Mouse (Mus musculus) embryonic facial prominence, embryonic 11.5 days (tissue): ENCODE results near the gene Cabin1. TPM values are rescaled to one million over a fixed set of nuclear protein-coding genes. Genes with fewer than 3 reads are reported as not detected.

Source experiments
- ATAC-seq: fragments of 200-750 bp; cut with Nextera tagmentation; replicated peaks from 2 replicates; pipeline ENCODE4 v1.8.0; 2017; ENCODE audit warnings: low read depth; ENCODE audit not compliant: insufficient number of reproducible peaks, low FRiP score, low TSS enrichment
- DNase-seq: peaks from one replicate; pipeline ENCODE4 v3.0.0-alpha.2; 2015; ENCODE audit warnings: low spot score
- H3K27ac ChIP-seq: fragments of 300-500 bp; sonication (generic); replicated peaks from 2 replicates; pipeline ENCODE4 v1.5.1; 2014; ENCODE audit warnings: mild to moderate bottlenecking, low read depth, low read length, control low read depth
- H3K27me3 ChIP-seq: fragments of 300-500 bp; sonication (generic); 2 replicates; pipeline ENCODE4 v1.6.1; 2014; ENCODE audit warnings: mild to moderate bottlenecking, low read length, moderate library complexity, mixed read lengths; ENCODE audit not compliant: control insufficient read depth, insufficient read depth
- H3K36me3 ChIP-seq: fragments of 300-500 bp; sonication (generic); replicated peaks from 2 replicates; pipeline ENCODE4 v1.6.1; 2014; ENCODE audit warnings: low read depth, mild to moderate bottlenecking, low read length, moderate library complexity, mixed read lengths; ENCODE audit not compliant: control insufficient read depth, insufficient read depth
- H3K4me1 ChIP-seq: fragments of 300-500 bp; sonication (generic); 2 replicates; pipeline ENCODE4 v1.6.1; 2014; ENCODE audit warnings: low read length, mixed read lengths; ENCODE audit not compliant: control insufficient read depth, insufficient read depth
- H3K4me2 ChIP-seq: fragments of 300-500 bp; sonication (generic); 2 replicates; pipeline ENCODE4 v1.6.1; 2014; ENCODE audit warnings: low read depth, mild to moderate bottlenecking, control low read depth, low read length, moderate library complexity
- H3K4me3 ChIP-seq: fragments of 300-500 bp; sonication (generic); 2 replicates; pipeline ENCODE4 v1.5.1; 2014; ENCODE audit warnings: low read depth, low read length, control low read depth
- H3K9ac ChIP-seq: fragments of 300-500 bp; sonication (generic); replicated peaks from 2 replicates; pipeline ENCODE4 v1.6.1; 2014; ENCODE audit warnings: mild to moderate bottlenecking, control low read depth, low read length
- H3K9me3 ChIP-seq: fragments of 300-500 bp; sonication (generic); replicated peaks from 2 replicates; pipeline ENCODE4 v1.6.1; 2016; ENCODE audit warnings: mild to moderate bottlenecking, low read length, inconsistent platforms, mixed read lengths; ENCODE audit not compliant: control insufficient read depth
- WGBS: fragments of 180-500 bp; shearing (Covaris S2); extraction: QIAGEN DNeasy Blood & Tissue Kit; methylation state at CpG from one replicate; pipeline ENCODE4 v1.1.7; 2014; 5-methylcytosine and 5-hydroxymethylcytosine counted together
- polyA plus RNA-seq: library from polyadenylated mRNA; unstranded; fragments of >200 nt; fragmentation: Nextera tagmentation; extraction: Ambion mirVana; gene quantifications from 2 replicates; pipeline ENCODE4 v1.2.1, GENCODE M21; 2014

Gene Cabin1
- polyA plus RNA-seq, 1 experiment from 2014 or later: 21.7 TPM

DNA sequence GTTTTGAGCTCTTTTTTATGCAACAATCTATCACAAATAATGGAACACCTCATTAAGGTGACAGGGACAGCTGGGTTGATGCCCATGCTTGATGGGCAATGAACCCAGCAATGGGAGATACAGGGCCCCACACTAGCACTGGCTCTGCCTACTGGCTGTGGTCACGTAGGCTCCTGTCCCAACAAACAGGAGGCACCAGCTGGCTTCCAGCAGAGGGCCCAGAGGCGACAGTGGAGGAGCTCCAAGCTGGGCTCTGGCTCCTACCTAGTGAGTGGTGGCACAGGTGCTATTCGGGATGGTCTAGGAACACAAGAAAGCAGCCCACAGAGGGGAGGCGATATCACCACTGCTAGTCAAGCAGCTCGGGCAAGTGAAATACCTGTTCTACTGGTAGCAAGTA is 69.1 kb downstream of the Cabin1 start:
- no peaks in the 10 kb centered on the region for H3K27me3 ChIP-seq
- ATAC-seq (no peak), DNase-seq (no peak)
- no peak overlapping the region for H3K9ac ChIP-seq
- WGBS: 87% methylated on average over 5 of the region's 5 CpGs
- no peaks in the 10 kb centered on the region for H3K4me1 ChIP-seq
- no peaks in the 10 kb centered on the region; the same call in 1 of the 2 replicates for H3K36me3 ChIP-seq
- H3K9me3 ChIP-seq: no peaks in the 10 kb centered on the region
- H3K4me2 ChIP-seq: no peak overlapping the region
- H3K27ac ChIP-seq: no peak overlapping the region
- no peak overlapping the region for H3K4me3 ChIP-seq

DNA sequence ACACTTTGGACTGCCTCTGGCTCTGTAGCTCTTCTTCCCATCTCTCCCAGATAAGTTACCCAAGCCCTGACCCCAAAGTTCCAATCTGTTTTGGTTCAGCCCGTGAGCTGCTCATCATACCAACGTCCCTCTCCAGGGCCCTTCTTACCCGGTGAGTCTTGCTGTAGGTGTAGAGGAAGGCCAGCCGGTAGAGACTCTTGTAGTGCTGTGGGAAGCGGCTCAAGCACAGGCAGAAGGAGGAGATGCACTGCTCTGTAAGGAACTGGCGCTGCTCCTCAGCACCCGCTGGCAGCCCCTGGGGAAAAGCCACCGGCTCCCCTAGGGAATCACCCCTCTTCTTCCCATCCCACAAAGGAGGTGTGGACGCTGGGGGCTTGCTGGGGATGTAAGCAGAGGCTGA is 69.6 kb downstream of the Cabin1 start:
- no peaks in the 10 kb centered on the region; the same call in 1 of the 2 replicates for H3K36me3 ChIP-seq
- H3K9ac ChIP-seq: no peak overlapping the region
- no peak overlapping the region for H3K4me3 ChIP-seq
- no peaks in the 10 kb centered on the region for H3K9me3 ChIP-seq
- 92% methylated on average over 9 of the region's 9 CpGs for WGBS
- ATAC-seq: no peak
- no peak overlapping the region for H3K4me2 ChIP-seq
- H3K4me1 ChIP-seq: no peaks in the 10 kb centered on the region
- no peak for DNase-seq
- no peak overlapping the region for H3K27ac ChIP-seq
- no peaks in the 10 kb centered on the region for H3K27me3 ChIP-seq

DNA sequence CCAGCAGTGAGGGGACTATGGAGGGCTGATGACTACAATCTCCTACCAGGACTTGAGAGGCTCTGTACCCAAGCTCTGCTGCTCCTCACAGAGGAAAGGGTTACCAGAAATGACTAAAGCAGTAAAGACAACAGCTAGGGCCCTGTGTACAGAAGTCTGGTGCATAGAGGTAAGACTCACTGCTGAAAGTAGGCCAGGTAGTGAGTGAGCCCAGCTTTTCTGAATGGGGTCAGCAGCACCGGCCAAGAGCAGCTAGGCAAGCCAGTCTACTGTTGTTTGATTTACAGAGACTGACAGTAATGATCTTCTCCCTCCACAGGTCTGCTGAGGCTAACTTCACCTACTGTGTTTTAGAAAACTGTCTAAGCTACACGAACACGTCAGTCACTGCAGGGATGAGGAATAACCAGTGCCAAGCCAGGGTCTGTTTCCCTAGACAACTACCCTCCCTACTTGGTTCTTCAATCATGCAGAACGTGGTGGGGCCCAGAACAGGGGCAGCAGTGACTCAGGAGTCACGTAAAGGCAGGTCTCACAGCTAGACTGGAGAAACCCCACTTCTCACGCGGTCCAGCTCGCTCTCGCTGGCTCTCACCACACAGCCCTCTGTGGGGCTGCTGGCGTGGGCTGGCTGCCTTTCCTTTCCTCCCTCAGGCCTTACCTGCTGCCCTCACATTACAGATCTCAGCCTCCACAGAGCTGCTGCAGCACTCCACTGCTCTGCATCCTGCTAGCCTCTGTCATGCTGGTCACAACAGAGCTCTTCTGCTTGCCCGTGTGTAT is 70.5 kb downstream of the Cabin1 start:
- no peaks in the 10 kb centered on the region for H3K27me3 ChIP-seq
- H3K4me3 ChIP-seq: no peak overlapping the region
- H3K36me3 ChIP-seq: no peaks in the 10 kb centered on the region; the same call in 1 of the 2 replicates
- H3K9ac ChIP-seq: no peak overlapping the region
- no peaks in the 10 kb centered on the region for H3K9me3 ChIP-seq
- H3K4me1 ChIP-seq: no peaks in the 10 kb centered on the region
- DNase-seq (no peak), ATAC-seq (no peak)
- H3K4me2 ChIP-seq: no peak overlapping the region
- WGBS: 86% methylated on average over 11 of the region's 11 CpGs
- H3K27ac ChIP-seq: no peak overlapping the region

DNA sequence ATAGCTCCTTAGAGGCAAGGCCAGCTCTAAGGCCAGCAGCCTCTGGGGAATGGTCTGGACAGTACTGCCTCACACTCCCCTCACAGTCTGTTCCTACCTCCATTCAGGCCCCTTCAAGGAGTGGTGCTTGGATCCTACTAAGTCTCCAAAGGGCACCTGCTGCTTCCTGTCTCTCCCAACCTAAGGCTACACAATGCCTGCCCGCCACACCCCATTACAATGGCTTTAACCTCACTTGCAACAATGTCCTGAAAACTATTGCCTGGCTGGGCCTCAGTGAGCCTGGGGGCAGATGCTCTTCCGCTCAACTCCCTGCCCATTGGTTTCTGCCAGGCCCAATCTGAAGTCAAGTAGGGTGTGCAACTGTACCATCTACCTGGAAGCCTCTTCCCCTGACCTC is 75.5 kb downstream of the Cabin1 start:
- Histone ChIP-seq H3K9me3 (no peaks in the 10 kb centered on the region), H3K36me3 (peaks cover 2% of the 10 kb centered on the region)

DNA sequence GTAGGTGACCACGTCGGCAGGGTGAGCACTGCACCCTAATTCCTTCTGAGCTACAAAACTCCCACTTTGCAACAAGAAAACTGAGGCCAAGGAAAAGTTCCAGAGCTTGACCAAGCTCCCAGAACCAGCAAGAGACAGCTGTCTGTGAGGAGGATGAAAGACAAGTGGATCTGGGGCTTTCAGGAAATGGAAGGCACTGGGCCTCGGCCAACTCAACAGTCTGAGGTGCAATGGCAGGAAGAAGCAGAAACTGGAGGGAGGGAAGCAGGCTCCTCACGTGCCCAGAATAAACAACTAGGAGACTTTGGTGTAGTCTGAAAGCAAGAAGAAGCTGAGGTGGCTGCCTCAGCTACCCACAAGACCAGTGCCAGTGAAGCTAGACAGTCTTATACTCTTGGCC is 77.4 kb downstream of the Cabin1 start:
- Histone ChIP-seq H3K4me2 (no peak overlapping the region), H3K4me1 (no peaks in the 10 kb centered on the region), H3K27ac (no peak overlapping the region), H3K4me3 (no peak overlapping the region), H3K36me3 (peaks cover 2% of the 10 kb centered on the region; the same call in 1 of the 2 replicates), H3K9me3 (no peaks in the 10 kb centered on the region), H3K9ac (no peak overlapping the region), H3K27me3 (no peaks in the 10 kb centered on the region)
- 89% methylated on average over 4 of the region's 4 CpGs for WGBS
- no peak for DNase-seq
- ATAC-seq: no peak

More for the DNA sequence above, 75.5 kb downstream of the Cabin1 start:
- ATAC-seq: no peak
- H3K4me3 ChIP-seq: no peak overlapping the region
- no peak overlapping the region for H3K9ac ChIP-seq
- no peak for DNase-seq
- H3K27ac ChIP-seq: no peak overlapping the region
- H3K4me1 ChIP-seq: no peaks in the 10 kb centered on the region
- 88% methylated on average over 2 of the region's 2 CpGs for WGBS
- no peak overlapping the region for H3K4me2 ChIP-seq
- no peaks in the 10 kb centered on the region for H3K27me3 ChIP-seq

DNA sequence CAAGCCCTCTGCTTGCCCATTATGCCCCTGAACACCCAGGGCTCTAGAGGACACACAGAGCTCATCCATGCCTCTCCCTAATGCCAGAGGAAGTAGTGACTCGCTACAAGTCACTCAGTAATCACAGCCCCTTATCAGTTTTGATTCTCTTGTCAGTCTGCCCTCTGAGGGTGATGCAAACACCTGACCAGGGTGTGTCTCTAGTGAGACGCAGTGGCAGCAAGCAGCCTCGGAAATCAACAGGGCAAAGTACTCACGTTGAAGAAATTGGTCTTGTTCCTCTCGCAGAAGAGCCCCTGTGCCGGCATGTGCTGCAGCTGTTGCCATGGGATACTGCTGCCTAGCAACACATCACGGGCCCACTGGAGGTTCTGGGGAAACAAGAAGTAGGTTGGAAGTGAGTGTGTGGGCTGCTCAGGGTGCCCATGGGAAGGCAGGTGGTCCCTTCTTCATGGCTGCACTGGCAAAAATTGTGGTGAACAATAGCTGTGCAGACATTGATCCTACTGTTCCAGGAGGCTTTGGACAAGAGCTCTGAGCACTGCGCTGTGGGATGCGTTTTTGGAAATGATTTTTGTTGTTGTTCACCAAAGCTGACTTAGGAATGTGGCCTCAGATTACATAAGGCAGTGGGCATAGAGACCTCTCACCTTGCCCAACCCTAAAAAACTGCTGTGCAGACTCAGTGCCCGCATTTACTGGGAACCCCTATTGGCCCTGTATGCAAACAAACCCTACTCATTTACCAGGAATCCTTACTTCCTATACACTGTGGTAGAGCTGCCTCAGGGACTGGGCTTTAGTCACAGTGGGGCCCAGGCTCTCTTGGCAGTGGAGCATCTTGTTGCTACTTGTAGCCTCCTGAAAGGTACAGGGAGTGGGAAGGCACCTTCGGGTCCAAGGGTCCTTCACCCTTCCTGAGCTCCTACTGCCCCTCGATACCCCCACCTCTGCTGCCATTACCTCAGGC is 79.8 kb downstream of the Cabin1 start:
- Histone ChIP-seq H3K9me3 (no peaks in the 10 kb centered on the region), H3K4me2 (no peak overlapping the region), H3K4me3 (no peak overlapping the region), H3K9ac (no peak overlapping the region), H3K27ac (no peak overlapping the region), H3K36me3 (peaks cover 2% of the 10 kb centered on the region; the same call in 1 of the 2 replicates), H3K4me1 (no peaks in the 10 kb centered on the region), H3K27me3 (no peaks in the 10 kb centered on the region)
- ATAC-seq (no peak), DNase-seq (peak; percentile 54)
- 66% methylated on average over 12 of the region's 12 CpGs for WGBS

DNA sequence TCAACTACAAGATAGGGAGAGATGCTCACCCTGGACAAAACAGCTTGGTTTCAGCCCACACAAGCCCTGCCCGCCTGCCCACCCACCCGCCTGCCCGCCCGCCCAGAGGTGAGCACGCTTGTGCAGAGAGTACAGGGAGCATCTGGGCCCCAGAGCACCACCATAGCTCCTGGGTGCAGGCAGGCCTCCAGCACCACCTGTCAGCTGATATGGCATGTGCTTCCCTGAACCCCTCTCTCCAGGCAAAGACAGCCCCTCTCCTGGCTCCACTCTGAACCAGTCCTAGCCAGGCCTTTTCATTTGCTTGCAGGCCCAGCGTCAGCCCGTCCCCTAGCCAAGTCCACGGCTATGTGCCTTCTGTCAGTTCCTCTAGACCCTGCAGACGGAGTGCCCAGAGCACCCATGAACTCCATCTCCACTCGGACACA is 83.6 kb downstream of the Cabin1 start:
- no peak for ATAC-seq
- no peaks in the 10 kb centered on the region for H3K9me3 ChIP-seq
- no peak overlapping the region for H3K27ac ChIP-seq
- 93% methylated on average over 9 of the region's 10 CpGs for WGBS
- no peaks in the 10 kb centered on the region for H3K27me3 ChIP-seq
- H3K9ac ChIP-seq: no peak overlapping the region
- no peak overlapping the region for H3K4me3 ChIP-seq
- H3K4me1 ChIP-seq: no peaks in the 10 kb centered on the region
- peaks cover 2% of the 10 kb centered on the region; the same call in 1 of the 2 replicates for H3K36me3 ChIP-seq
- no peak overlapping the region for H3K4me2 ChIP-seq
- no peak for DNase-seq
